Mouse (Mus musculus): ENCODE results near the gene Dgkg.

Gene Dgkg

DNA sequence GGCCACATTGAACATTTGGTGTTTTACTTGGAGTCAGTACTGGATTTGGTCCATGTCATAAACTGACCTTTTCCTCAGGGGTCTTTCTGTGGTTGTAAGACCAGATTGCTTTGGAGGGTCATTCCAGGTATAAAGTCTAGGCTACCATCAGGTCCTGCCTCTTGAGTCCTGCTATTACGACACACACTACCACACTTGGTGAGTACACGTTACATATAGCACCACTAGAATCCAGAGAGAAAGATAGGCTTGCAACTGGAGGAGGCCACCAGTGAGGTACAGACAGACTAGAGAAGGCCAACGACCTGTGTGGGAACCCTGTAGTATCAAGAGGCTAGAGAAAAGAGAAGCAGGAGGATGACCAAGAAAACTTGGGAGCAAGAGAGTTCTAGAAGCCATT is 157.6 kb downstream of the Dgkg start:
- DNase-seq (ENCODE audit: low spot score in 2 of 2) = no peak

DNA sequence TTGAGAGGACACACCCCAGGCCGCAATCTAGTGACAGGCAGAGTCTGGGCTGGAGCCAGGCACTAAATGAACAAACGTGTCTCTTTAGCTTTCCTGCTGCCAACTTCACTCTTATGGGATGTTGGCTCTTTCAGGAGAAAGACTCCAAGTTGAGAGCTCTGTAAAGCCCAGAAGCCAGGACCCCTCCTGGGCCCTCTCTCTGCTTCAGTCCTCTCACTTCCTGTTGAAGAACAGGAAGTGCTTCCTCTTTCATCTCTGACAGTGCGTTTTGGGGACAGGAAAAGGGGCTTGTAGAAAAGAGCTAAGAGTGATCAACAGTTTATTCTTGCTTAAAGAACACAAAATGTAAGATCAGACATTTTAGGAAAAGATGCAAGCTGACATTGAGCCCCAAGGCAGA is 159.0 kb downstream of the Dgkg start:
- no peak for DNase-seq (ENCODE audit: low spot score in 2 of 2)

DNA sequence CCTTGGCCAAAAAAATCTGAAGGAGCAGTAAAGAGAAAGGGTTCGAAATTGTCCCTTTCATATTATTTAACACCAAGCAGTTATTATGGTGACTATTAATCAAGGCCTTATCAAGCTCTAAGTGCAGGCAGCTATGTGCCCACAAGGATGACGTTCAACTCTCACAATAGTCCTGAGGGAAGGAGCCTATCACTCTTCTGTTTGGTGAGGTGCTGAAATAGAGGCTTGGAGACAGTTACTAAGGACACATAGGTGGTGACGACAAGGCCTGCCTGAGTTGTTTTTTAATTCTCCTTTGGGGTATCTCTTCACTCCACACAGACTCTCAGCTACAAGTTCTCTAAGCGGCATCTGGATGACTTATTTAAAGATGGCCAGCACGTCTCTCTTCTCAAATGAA is 161.8 kb downstream of the Dgkg start:
- DNase-seq (ENCODE audit: low spot score in 2 of 2) = no peak

DNA sequence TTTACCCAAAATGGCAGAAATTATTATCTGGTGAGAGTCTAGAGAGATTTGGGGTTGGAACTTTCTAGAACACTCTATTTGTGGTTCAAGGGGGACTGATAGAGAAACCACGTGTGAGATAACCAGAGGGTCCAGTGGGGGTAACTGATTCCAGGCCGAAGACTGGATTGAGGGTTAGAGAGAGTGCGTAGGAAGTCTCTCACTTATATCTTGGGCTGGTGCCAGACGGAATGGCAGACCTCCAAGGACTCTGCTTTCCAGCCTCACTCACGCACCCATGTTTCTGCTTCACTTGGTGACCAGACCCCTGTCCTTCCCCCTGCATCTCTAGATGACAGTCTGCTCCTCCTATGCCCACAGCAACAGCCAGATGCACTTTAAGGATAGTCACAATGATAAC is 162.2 kb downstream of the Dgkg start:
- DNase-seq (ENCODE audit: low spot score in 2 of 2) = no peak

DNA sequence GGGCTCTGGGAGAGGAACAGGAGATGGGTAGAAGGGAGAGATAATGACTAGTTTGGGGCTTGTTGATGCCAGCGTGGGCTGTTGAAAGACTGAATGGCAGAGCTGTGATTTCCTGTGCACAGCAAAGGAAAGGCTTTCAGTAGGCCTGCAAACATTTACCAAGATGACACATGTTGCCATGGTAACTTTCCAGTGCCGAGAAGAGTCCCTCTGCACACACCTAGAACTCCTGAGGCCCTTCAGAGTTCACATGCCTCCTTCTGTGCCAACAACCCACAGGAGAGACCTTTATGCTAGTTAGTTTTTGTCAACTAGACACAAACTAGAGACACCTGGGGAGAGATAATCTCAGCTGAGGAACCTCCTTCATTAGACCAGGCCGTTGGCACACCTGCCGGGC is 163.6 kb downstream of the Dgkg start:
- no peak for DNase-seq (ENCODE audit: low spot score in 2 of 2)

DNA sequence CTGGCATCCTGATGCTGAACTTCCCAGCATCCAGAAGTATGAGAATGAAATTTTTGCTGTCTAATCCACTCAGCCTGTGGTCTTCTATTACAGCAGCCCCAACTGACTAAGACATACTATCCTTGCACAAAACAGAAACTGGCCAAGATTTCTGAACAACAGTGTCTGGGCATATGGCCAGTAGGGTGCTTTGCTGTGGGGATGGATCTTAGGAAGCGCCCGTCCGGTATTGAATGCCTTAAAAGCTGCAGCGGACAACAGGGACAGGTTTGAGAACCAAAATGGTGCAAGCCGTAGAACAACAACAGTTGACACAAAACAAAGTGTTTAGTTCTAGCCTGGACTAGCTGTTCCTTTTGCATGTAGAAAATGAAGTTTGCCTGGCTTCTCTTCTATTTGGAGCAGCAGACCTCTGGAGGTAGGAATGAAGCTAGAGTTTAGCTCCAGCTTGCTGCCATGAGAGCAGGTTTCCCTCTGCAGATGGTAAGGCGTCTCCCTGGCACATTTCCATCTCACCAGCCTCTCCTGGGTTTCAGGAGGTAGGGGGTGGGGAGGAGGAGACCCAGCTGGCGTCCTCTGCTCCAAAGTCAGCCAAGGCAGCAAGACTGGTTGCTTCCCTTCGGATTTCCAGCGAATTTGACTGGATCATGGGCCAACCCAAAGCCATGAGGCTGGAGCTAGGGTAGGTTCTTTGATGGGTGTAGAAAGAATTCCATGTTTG is 165.4 kb downstream of the Dgkg start:
- DNase-seq (ENCODE audit: low spot score in 2 of 2) = no peak

DNA sequence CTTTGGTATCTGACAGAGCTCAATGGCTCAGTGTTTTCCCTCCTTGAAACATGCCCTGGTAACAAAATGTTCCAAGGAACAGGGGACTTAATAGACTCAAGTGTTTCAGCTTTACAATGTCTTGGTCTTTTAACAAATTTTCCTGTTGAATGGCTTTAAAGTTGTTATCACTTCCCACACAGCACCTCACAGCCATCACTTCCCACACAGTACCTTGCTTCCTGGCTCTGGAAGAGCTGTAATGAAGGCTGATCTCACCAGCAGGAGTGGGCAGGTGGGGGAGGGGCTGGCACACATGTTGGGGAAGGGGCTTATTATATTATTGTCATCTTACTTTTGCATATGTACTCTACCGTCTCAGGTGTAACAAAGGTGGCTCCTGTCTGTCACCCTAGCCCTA is 173.1 kb downstream of the Dgkg start:
- DNase-seq (ENCODE audit: low spot score in 2 of 2) = no peak

DNA sequence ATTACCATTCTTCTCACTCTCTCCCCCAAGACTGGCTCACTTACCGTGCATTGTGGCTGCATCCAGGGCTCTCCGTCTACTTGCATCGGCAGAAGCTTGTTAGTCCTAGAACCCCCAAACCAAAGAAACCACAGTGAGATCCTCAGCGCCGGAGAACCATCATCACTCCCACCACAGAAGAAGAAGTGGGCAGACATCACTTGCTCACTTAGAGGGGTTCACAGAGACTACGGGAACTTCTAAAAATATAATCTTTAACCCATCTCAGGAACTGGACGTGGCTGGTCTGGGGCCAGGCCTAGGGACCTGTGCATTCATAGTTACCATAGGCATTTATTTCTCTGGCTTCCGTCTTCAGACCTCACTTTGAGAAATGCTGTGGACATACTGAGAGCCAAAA is 177.7 kb downstream of the Dgkg start:
- no peak for DNase-seq (ENCODE audit: low spot score in 2 of 2)

DNA sequence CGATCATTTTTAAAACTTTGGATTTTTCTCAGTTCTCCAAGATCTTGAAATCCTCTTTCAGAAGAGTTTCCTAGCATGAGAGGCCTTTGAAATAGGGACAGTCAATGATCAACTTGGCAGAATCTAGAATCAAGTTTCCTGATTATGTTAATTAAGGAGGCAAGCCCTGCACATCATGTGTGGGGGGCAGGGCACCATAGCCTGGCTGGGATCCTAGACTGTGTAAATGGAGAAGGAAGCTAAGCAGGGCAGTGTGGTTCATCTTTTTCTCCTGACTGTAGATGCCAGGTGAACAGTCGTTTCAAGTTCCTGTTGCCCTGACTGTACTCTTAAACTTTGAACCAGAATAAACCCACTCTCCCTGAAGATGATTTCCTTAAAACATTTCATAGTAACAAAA is 185.3 kb downstream of the Dgkg start:
- DNase-seq (ENCODE audit: low spot score in 2 of 2) = no peak

DNA sequence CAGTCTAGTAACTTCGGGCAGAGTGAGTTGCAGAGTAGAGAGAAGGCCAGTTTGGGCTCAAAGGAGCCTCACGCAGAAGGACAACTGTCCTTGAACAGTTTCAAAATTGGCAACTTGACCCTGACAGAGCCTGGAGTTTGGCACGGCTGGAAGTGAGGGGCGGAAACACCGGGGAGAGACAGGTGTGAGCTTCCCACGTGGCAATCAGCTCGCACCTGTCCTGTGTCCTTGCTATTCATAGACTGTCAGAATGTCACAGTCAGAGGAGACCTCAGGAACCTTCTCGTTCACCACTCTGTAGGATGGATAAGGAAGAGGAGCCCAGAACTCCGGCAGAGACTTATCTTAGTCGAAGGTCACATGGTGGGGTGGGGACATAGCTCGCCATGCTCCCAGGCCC is 187.6 kb downstream of the Dgkg start:
- no peak for DNase-seq (ENCODE audit: low spot score in 2 of 2)

DNA sequence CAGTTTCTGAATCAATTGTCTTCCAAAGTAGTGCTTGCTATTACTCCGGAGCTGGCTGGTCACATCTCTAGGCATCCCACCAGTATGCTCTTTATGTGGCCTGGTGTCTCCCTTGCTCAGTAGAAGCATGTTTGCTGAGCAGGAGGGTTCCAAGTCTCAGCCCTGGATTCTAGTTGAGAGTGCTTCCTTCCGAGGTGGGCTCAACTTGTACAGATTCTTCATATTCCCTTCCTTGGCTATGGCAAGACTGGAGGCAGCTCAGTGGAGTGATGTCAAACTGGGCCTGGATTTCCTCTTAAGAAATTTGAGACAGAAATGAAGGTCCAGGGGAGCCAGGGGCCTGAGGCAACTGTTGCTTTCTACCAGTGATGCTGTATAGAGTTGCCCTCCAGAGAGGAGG is 189.9 kb downstream of the Dgkg start:
- DNase-seq (ENCODE audit: low spot score in 2 of 2) = no peak

DNA sequence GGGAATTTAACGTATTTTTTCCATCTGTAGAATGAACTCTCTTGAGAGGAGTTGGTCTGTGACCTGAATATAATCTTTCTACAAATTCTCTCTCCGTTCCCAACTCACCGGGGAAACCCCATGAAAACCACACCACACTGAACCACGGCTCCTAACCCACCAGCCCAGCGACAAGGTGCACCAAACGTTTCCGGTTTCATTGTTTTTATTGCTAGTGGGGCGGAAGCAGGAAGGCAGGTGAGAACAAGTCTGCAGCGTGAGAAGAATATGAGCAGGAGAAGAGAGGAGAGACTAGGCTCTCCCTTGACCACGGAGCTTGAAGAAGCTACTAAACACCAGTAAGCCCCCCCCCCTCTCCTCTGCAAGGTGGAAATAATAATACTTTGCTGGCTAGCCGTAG is 190.6 kb downstream of the Dgkg start:
- DNase-seq (ENCODE audit: low spot score in 2 of 2) = no peak

DNA sequence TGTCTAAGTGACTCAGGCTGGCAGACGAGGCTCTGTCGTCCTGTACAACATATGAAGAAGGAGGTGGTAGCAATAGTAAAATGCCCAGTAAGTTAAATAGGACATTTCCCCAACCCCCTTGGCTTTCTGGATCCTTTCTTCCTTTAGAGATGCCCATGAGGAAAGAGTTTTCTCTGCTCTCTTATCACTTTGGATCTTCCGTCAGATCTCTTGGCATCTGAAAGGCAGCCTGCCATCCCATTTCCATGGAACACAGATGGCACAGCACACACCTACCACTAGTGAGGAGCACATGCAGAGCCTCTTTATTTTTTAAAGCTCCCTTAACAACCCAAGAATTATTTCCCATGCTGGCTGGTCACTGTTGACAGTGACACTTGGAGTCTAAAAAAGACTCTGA is 194.8 kb downstream of the Dgkg start:
- no peak for DNase-seq (ENCODE audit: low spot score in 2 of 2)

DNA sequence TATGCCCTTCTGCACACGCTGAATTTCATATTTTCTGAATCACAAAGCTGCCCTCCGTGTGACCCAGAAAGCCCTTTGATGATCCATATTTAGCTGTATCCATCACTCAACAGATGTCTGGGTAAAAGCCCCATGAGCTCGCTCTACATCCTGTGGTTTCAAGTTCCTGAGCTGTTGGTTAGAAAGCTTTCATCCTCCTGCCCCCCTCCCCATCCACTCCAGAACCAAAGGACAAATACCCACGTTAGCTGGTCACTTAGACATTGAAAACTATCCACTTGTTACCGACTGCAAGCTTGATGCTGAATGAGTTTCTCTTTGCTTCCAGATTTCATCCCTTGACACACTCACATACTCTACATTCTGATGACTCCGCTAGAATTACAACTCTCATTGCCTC is 195.3 kb downstream of the Dgkg start:
- no peak for DNase-seq (ENCODE audit: low spot score in 2 of 2)

DNA sequence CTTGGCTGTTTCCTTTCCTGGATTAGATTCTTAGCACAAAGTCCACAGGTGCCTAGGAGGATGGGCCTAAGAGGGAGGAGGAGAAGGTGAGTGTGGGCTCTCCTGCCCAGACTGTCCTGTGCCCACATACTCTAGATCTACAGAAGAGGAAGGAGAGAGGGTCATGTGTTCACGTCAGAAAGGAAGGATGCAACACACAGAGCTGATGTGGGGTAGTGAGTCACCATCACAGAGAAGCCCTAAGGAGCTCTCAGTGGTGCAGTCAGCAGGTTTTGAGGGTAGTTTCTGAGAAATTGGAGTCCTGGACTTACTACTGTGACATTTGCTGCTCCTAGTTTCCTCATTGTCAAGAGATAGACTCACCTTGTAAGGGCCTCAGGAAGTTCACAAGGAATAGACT is 196.1 kb downstream of the Dgkg start:
- DNase-seq (ENCODE audit: low spot score in 2 of 2) = no peak

DNA sequence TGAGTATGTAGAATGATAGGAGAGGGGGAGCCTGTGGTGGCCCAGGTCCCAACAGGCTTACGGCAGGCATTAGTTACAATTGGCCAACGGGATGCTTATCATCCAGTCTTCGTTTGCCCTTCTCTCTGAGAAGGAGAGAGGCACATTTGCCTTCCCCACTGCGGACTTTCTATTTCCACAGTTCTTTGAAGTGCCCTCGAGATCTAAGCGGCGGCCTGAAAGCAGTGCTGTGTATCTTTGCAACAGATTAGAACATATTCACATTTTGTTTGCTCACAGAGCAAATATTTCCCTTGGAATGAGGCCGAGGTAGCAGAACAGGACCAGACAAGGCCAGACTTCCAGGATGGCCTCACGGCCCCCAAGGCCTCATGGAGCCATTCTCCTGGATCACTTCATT is 204.9 kb downstream of the Dgkg start:
- DNase-seq (ENCODE audit: low spot score in 2 of 2) = peak in 1 of 2 experiments; percentile 50

DNA sequence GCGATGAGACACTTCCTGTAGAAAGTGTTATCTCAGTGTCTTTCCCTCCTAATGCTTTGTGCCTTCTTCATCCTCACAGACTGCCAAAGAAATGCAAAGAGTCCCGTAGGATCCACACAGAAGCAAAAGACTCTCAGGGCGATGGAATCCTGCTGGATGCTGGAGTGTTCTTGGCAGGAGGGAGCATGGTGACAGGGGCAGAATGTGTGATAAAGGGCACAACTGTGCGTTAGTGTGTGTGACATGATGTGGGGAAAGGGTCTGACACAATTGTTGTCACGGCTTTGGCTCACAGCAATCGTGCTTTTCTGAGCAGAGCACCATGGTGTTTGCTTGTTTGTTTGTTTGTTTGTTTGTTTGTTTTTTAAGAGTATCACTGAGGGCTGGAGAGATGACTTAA is 208.9 kb downstream of the Dgkg start:
- DNase-seq (ENCODE audit: low spot score in 2 of 2) = no peak

DNA sequence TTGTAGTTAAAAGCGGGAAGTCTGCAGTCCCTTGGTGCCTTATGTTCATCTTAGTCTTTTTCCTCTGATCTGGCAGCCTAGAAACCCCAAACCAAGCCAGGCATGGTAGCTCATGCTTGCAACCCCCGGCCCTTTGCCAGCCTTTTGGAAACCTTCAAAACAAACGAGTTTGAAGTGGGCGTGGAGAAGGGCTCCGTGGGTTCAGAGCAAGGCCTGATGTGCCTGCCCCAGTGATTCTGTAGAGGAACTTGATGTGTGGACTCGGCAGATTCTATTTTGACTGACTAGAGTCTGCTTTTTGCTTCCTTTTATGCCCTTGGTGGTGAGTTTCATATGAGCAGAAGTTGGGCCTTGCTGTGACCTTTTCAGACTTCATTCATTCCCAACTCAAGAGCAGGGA is 212.2 kb downstream of the Dgkg start:
- DNase-seq (ENCODE audit: low spot score in 2 of 2) = no peak

DNA sequence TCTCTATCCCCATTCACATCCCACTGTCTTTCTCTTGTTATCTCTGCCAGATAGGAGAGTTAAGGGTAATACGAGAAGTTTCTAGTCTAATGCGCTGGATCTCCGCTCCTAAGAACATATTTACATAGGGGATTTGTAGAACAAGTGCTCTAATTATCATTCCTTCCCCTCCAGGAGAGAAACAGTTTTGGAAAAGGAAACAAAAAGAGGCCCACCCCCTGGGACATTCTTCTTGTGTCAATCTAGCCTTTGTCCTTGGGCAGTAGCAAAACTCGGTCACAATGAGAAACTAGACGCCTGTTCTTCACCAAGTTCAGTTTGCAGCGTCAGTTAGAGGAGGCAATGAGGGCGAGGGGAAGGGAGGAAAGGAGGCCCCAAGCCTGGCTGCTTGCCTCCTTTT is 214.8 kb downstream of the Dgkg start:
- DNase-seq (ENCODE audit: low spot score in 2 of 2) = no peak

DNA sequence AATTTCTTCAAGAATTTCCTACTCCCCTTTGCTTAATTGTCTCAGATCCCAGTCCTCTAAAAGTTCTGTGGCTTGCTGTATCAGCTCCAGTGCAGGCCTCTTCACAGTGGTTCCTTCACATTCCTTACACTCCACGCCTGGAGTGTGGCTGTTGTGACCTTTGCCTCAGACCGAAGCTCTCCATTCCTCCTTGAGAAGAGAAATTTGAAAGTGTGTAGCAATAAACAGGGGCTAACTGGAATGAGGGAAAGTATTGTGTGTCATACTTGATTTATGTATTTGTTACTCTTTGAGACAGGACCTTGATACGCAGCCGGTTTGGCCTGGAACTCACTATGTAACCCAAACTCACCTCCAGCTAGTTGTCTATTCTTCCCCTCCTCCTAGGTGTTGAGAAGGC is 215.7 kb downstream of the Dgkg start:
- no peak for DNase-seq (ENCODE audit: low spot score in 2 of 2)

DNA sequence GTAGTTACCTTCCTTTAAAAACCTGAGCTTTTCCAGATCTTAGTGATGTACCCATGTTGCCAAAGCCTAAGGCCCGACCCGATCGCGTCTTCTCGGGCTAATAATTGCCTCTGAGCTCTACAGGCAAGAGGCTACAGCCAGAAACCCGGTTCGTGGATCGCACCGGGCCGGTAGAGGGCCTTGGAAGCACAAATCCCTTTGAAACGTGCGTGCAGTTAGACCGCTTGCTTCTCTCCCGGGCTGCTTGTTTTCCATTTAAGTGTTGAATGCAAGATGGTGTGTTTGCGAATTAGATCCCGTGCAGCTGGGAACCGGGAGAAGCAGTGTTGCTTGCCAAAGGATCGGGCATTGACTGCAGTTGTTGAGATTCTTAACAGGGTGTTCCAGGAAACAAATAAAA is 216.8 kb downstream of the Dgkg start:
- peak in 1 of 2 experiments; percentile 43 for DNase-seq (ENCODE audit: low spot score in 2 of 2)

DNA sequence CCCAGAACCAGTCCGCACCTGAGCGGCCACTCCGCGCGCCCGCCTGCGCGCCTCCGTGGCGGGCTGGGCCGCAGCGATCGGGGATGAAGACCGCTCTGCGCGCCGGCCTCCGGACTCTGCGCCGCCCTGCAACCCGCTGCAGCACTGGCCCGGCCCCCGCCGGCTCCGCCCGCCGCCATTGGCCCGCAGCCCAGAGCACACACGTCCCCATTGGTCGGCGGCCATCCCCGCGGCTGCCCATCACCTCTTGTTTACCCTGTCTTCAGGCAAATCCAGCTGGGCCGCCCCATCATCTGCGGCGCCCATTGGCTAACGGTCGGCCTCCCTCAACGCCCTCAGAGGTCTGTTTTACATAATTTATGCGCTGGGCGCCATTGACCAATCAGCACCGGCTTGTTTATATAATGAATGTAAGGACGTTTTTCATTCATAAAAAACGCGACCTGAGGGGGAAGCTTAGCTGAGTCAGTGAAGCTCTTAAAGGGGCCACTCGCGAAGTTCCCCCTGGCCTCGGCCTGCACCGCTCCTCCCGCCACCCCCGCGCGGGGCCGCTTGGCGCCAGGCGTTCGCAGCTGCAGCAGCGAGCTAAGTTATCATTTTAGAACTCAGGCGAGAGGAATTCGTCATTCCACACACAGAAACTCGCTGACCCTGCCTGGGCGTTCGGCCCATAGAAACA is 217.4 kb downstream of the Dgkg start, which contains the start of gene Etv5:
Gene Etv5, minus strand, starts transcription at position 221 of the 679 bp plus-strand sequence.
- peak; percentile 91 to 99 for DNase-seq (ENCODE audit: low spot score in 2 of 2)

Data from urinary bladder, adult 18-20 months (tissue).